Mouse (Mus musculus) cerebellum, postnatal 10 days (tissue): ENCODE results near the gene U2af1l4.
A peak's percentile ranks its signal among the peaks of the same experiment; 100 is the strongest.

Source experiments
- DNase-seq, 2 experiments: peaks; one replicate each; pipeline ENCODE4 v3.0.0; 2021; ENCODE audit warnings: mixed read lengths in 2 of 2

U2af1l4 gene

DNA sequence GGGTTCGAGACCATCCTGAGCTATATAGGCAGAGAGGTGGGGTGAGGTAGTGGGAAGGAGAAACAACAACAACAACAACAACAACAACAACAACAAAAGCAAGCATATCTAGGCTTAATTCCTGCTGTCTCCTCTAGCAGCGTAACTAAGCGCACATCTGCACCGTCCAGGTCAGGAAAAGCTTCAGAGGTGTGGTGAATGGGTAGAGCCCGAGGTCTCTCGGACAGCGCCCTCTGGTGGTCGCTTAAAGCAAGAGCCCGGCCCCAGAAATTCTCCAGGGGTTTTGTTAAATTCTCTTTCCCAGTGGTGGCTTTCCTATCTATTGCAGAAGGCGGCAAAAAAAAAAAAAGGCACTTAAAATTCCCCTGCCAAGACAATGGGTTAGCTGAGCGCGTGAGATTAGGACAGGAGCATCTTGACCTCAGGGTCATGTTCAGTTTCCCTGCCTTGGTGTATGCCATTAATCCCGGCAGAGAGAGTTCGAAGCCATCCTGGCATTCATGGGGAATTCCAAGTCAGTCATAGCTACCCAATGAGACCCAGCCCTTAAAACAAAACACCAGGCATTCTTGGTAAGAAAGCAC lies 50.5 kb downstream of the U2af1l4 start:
- peak; percentile 76 to 86 for DNase-seq

DNA sequence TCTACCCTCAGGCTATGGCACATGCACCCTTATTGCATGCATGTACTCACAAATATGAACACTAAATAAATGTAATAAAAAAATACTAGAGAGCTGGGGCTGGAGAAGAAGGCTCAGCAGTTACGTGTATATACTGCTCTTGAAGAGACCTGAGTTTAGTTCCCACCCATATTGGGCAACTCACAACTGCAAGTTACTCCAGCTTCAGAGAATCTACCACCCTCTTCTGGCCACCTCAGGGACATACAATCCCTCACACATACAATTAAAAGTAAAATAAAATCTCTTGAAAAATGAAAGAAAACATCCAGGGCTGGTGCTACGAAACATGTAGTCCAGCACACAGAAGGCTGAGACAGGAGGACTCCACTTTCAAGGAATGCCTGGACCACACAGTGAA lies 51.4 kb downstream of the U2af1l4 start:
- no peak for DNase-seq
